Mouse (Mus musculus): ENCODE data around the gene Hmgcs2. TPM values are rescaled to one million over a fixed set of nuclear protein-coding genes. Genes with fewer than 3 reads are reported as not detected.

Hmgcs2 gene
- polyA plus RNA-seq, 1 experiment from 2014 or later = 1.4 TPM

GRCm38 (mm10) chr3:98348705-98349104 is 68.5 kb downstream of the Hmgcs2 start:
- ATAC-seq (ENCODE audit: insufficient number of reproducible peaks, low FRiP score, low TSS enrichment, low read depth) = no peak
- WGBS = 21% methylated on average over 8 of the region's 8 CpGs
- no peak for DNase-seq (ENCODE audit: low spot score)
- no peaks in the 10 kb centered on the region for H3K4me1 ChIP-seq (ENCODE audit: control insufficient read depth, insufficient read depth, low read length)
- H3K9me3 ChIP-seq (ENCODE audit: control insufficient read depth, low read length) = no peaks in the 10 kb centered on the region
- no peak overlapping the region for H3K9ac ChIP-seq (ENCODE audit: low read length)
- no peak overlapping the region for H3K27ac ChIP-seq (replicated peaks; ENCODE audit: low read depth, low read length)
- no peaks in the 10 kb centered on the region for H3K27me3 ChIP-seq (ENCODE audit: control insufficient read depth, insufficient read depth, low read length)
- H3K4me3 ChIP-seq (ENCODE audit: low read depth, low read length) = no peak overlapping the region
- no peak overlapping the region for H3K4me2 ChIP-seq (ENCODE audit: low read depth, severe bottlenecking)
- no peaks in the 10 kb centered on the region for H3K36me3 ChIP-seq (ENCODE audit: control insufficient read depth, insufficient read depth, low read length)

GRCm38 (mm10) chr3:98353892-98354291 is 73.7 kb downstream of the Hmgcs2 start:
- no peak for ATAC-seq (ENCODE audit: insufficient number of reproducible peaks, low FRiP score, low TSS enrichment, low read depth)
- no peak overlapping the region for H3K4me3 ChIP-seq (ENCODE audit: low read depth, low read length)
- DNase-seq (ENCODE audit: low spot score) = peak; percentile 78
- H3K36me3 ChIP-seq (ENCODE audit: control insufficient read depth, insufficient read depth, low read length) = no peaks in the 10 kb centered on the region
- H3K9ac ChIP-seq (ENCODE audit: low read length) = no peak overlapping the region
- no peak overlapping the region for H3K4me2 ChIP-seq (ENCODE audit: low read depth, severe bottlenecking)
- H3K9me3 ChIP-seq (ENCODE audit: control insufficient read depth, low read length) = no peaks in the 10 kb centered on the region
- no peaks in the 10 kb centered on the region for H3K4me1 ChIP-seq (ENCODE audit: control insufficient read depth, insufficient read depth, low read length)
- H3K27ac ChIP-seq (replicated peaks; ENCODE audit: low read depth, low read length) = no peak overlapping the region
- WGBS = 35% methylated on average over 7 of the region's 7 CpGs
- no peaks in the 10 kb centered on the region for H3K27me3 ChIP-seq (ENCODE audit: control insufficient read depth, insufficient read depth, low read length)

- no peaks in the 10 kb centered on the region for H3K27me3 ChIP-seq (ENCODE audit: control insufficient read depth, insufficient read depth, low read length)
- H3K27ac ChIP-seq (replicated peaks; ENCODE audit: low read depth, low read length) = no peak overlapping the region
- 75% methylated on average over 10 of the region's 10 CpGs for WGBS
- DNase-seq (ENCODE audit: low spot score) (no peak), ATAC-seq (ENCODE audit: insufficient number of reproducible peaks, low FRiP score, low TSS enrichment, low read depth) (no peak)
- H3K4me3 ChIP-seq (ENCODE audit: low read depth, low read length) = no peak overlapping the region
- no peaks in the 10 kb centered on the region for H3K4me1 ChIP-seq (ENCODE audit: control insufficient read depth, insufficient read depth, low read length)
- no peak overlapping the region for H3K9ac ChIP-seq (ENCODE audit: low read length)
- H3K4me2 ChIP-seq (ENCODE audit: low read depth, severe bottlenecking) = no peak overlapping the region
- H3K9me3 ChIP-seq (ENCODE audit: control insufficient read depth, low read length) = no peaks in the 10 kb centered on the region
- H3K36me3 ChIP-seq (ENCODE audit: control insufficient read depth, insufficient read depth, low read length) = no peaks in the 10 kb centered on the region
Observed at GRCm38 (mm10) chr3:98355344-98356025, 75.2 kb downstream of the Hmgcs2 start.

- no peak overlapping the region for H3K9ac ChIP-seq (ENCODE audit: low read length)
- no peaks in the 10 kb centered on the region for H3K36me3 ChIP-seq (ENCODE audit: control insufficient read depth, insufficient read depth, low read length)
- no peak overlapping the region for H3K4me2 ChIP-seq (ENCODE audit: low read depth, severe bottlenecking)
- H3K4me3 ChIP-seq (ENCODE audit: low read depth, low read length) = no peak overlapping the region
- 79% methylated on average over 6 of the region's 6 CpGs for WGBS
- no peaks in the 10 kb centered on the region for H3K9me3 ChIP-seq (ENCODE audit: control insufficient read depth, low read length)
- no peaks in the 10 kb centered on the region for H3K27me3 ChIP-seq (ENCODE audit: control insufficient read depth, insufficient read depth, low read length)
- ATAC-seq (ENCODE audit: insufficient number of reproducible peaks, low FRiP score, low TSS enrichment, low read depth) (no peak), DNase-seq (ENCODE audit: low spot score) (no peak)
- H3K27ac ChIP-seq (replicated peaks; ENCODE audit: low read depth, low read length) = no peak overlapping the region
- H3K4me1 ChIP-seq (ENCODE audit: control insufficient read depth, insufficient read depth, low read length) = no peaks in the 10 kb centered on the region
Observed at GRCm38 (mm10) chr3:98356026-98356365, 75.8 kb downstream of the Hmgcs2 start.

- 75% methylated on average over 3 of the region's 3 CpGs for WGBS
Observed at GRCm38 (mm10) chr3:98356632-98357370, 76.6 kb downstream of the Hmgcs2 start.

More at GRCm38 (mm10) chr3:98356632-98357370, 76.6 kb downstream of the Hmgcs2 start:
- Histone ChIP-seq H3K4me1 (ENCODE audit: control insufficient read depth, insufficient read depth, low read length) (no peaks in the 10 kb centered on the region), H3K9ac (ENCODE audit: low read length) (no peak overlapping the region), H3K27ac (replicated peaks; ENCODE audit: low read depth, low read length) (no peak overlapping the region), H3K4me2 (ENCODE audit: low read depth, severe bottlenecking) (no peak overlapping the region), H3K9me3 (ENCODE audit: control insufficient read depth, low read length) (no peaks in the 10 kb centered on the region), H3K27me3 (ENCODE audit: control insufficient read depth, insufficient read depth, low read length) (no peaks in the 10 kb centered on the region), H3K4me3 (ENCODE audit: low read depth, low read length) (no peak overlapping the region), H3K36me3 (ENCODE audit: control insufficient read depth, insufficient read depth, low read length) (no peaks in the 10 kb centered on the region)
- ATAC-seq (ENCODE audit: insufficient number of reproducible peaks, low FRiP score, low TSS enrichment, low read depth) (no peak), DNase-seq (ENCODE audit: low spot score) (no peak)

Other genes with a start within 250 kb of the Hmgcs2 start
- gene Adam30, start 119.8 kb upstream of the Hmgcs2 start, polyA plus RNA-seq (2014; fragmentation: Nextera tagmentation; extraction: Ambion mirVana) = not detected in 2 replicates
- gene Reg4, start 58.3 kb upstream of the Hmgcs2 start, polyA plus RNA-seq (2014; fragmentation: Nextera tagmentation; extraction: Ambion mirVana) = not detected in 2 replicates
- 318 and 329 TPM in 2 replicates for gene Phgdh, start 59.6 kb downstream of the Hmgcs2 start, polyA plus RNA-seq (2014; fragmentation: Nextera tagmentation; extraction: Ambion mirVana)
- gene Zfp697, start 102.0 kb downstream of the Hmgcs2 start, polyA plus RNA-seq (2014; fragmentation: Nextera tagmentation; extraction: Ambion mirVana) = 10.4 and 11.0 TPM in 2 replicates
- gene Gm4450, start 176.7 kb downstream of the Hmgcs2 start, polyA plus RNA-seq (2014; fragmentation: Nextera tagmentation; extraction: Ambion mirVana) = not detected in 2 replicates
- not detected in 2 replicates for gene Hsd3b4, start 230.1 kb downstream of the Hmgcs2 start, polyA plus RNA-seq (2014; fragmentation: Nextera tagmentation; extraction: Ambion mirVana)